Mouse (Mus musculus) forebrain, embryonic 13.5 days (tissue): ENCODE results near the gene Tmtc2. TPM values are rescaled to one million over a fixed set of nuclear protein-coding genes. Genes with fewer than 3 reads are reported as not detected.
A peak's percentile ranks its signal among the peaks of the same experiment; 100 is the strongest.

Source experiments
- ATAC-seq: fragments of 200-750 bp; cut with Nextera tagmentation; 2 replicates; pipeline ENCODE4 v1.8.0; 2017
- H3K27ac ChIP-seq: fragments of 300-500 bp; sonication (generic); 2 replicates; pipeline ENCODE4 v1.5.1; 2015; ENCODE audit warnings: inconsistent platforms, mild to moderate bottlenecking, moderate library complexity
- H3K27me3 ChIP-seq: fragments of 300-500 bp; sonication (generic); 2 replicates; pipeline ENCODE4 v1.6.1; 2015; ENCODE audit warnings: mild to moderate bottlenecking, inconsistent platforms
- H3K36me3 ChIP-seq: fragments of 300-500 bp; sonication (generic); 2 replicates; pipeline ENCODE4 v1.6.1; 2015; ENCODE audit warnings: mild to moderate bottlenecking, inconsistent platforms; ENCODE audit not compliant: poor library complexity, severe bottlenecking
- H3K4me1 ChIP-seq: fragments of 300-500 bp; sonication (generic); 2 replicates; pipeline ENCODE4 v1.6.1; 2015; ENCODE audit warnings: inconsistent platforms
- H3K4me2 ChIP-seq: fragments of 300-500 bp; sonication (generic); 2 replicates; pipeline ENCODE4 v1.6.1; 2015; ENCODE audit warnings: inconsistent platforms, mild to moderate bottlenecking, moderate library complexity
- H3K4me3 ChIP-seq: fragments of 300-500 bp; sonication (generic); 2 replicates; pipeline ENCODE4 v1.5.1; 2015; ENCODE audit warnings: mild to moderate bottlenecking, inconsistent platforms
- H3K9ac ChIP-seq: fragments of 300-500 bp; sonication (generic); 2 replicates; pipeline ENCODE4 v1.6.1; 2015; ENCODE audit warnings: mild to moderate bottlenecking, inconsistent platforms
- H3K9me3 ChIP-seq: fragments of 300-500 bp; sonication (generic); replicated peaks from 2 replicates; pipeline ENCODE4 v1.6.1; 2016; ENCODE audit warnings: inconsistent platforms
- WGBS: fragments of 180-500 bp; shearing (Covaris S2); methylation state at CpG from one replicate; pipeline ENCODE4 v1.1.7; 2015; 5-methylcytosine and 5-hydroxymethylcytosine counted together
- polyA plus RNA-seq: library from polyadenylated mRNA; unstranded; fragments of >200 nt; fragmentation: Nextera tagmentation; extraction: Ambion mirVana; gene quantifications from 2 replicates; pipeline ENCODE4 v1.2.1, GENCODE M21; 2015

Tmtc2 gene
- polyA plus RNA-seq, 1 experiment from 2014 or later: 5.7 TPM

DNA sequence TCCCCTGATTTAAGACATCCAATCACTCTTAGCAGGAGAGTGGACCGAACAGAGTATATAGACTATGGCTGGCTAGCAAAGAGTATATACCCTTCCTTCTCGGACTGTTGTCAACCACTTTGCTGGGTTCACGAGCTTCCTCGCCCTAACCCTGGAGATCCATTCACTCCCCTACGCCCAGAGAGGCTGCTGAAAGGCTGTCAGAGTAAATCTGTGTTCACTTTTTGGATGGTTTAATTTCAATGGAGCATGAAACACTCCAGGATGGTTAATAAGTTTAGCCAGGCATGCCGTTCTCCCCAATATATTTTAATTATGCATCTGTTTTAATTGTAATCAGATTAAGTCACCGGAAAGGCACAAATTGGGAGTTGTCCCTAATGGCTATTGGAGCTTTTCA lies 1.9 kb downstream of the Tmtc2 start:
- Histone ChIP-seq H3K4me3 (peak overlapping the region; percentile 62), H3K9me3 (no peaks in the 10 kb centered on the region), H3K36me3 (no peaks in the 10 kb centered on the region), H3K4me2 (peak overlapping the region; percentile 89), H3K4me1 (peaks cover 19% of the 10 kb centered on the region), H3K9ac (0 out of 2 replicates have a peak overlapping the region, but pooled peaks have one; percentile 50), H3K27ac (no peak overlapping the region), H3K27me3 (peaks cover 28% of the 10 kb centered on the region)
- 13% methylated on average over 7 of the region's 7 CpGs for WGBS
- no peak for ATAC-seq

DNA sequence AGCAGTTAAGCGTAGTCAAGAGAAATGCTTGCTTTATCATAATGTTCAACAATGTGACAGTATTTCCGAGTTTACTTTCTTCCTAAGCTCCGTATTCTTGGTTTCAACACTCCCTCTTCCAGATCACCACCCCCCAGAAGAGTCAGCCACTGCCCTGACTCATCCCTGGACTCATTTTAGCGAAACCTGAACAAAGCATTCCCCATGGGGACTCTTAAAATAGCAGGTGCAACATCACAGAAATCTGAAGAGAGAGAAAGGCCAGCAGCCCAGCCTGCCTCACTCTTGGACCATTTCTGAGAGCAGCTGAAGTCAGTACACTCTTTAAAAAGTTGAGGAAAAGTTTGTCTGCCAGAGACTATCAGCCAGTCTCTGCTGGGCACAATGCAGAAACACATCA lies 2.4 kb downstream of the Tmtc2 start:
- Histone ChIP-seq H3K4me3 (peak overlapping the region; percentile 62), H3K27ac (no peak overlapping the region), H3K4me1 (peaks cover 19% of the 10 kb centered on the region), H3K9ac (peak overlapping the region; percentile 46; the same call in 1 of the 2 replicates), H3K36me3 (no peaks in the 10 kb centered on the region), H3K27me3 (peaks cover 28% of the 10 kb centered on the region), H3K9me3 (no peaks in the 10 kb centered on the region), H3K4me2 (peak overlapping the region; percentile 89)
- WGBS: 55% methylated on average over 4 of the region's 4 CpGs
- no peak for ATAC-seq

DNA sequence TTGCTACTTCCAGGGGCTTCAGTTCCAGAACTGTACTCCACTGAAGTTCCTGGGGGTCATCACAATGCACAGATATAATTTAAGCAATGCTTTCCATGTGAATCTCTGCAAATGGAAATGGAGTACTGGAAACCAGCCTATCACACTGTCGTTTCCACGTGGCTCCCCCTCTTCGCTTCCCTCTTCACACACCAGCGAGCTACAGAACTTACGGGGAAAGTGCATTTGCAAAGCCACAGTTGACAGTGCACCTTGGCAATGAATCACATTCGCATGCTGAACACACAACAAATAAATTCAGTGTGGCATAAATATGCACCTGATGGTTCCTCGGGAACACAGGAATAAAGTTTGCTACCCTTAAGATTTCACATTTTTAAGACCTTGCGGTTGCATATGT lies 3.2 kb downstream of the Tmtc2 start:
- peaks cover 19% of the 10 kb centered on the region for H3K4me1 ChIP-seq
- no peak overlapping the region for H3K4me3 ChIP-seq
- H3K36me3 ChIP-seq: no peaks in the 10 kb centered on the region
- no peaks in the 10 kb centered on the region for H3K9me3 ChIP-seq
- 74% methylated on average over 8 of the region's 8 CpGs for WGBS
- peaks cover 28% of the 10 kb centered on the region for H3K27me3 ChIP-seq
- H3K27ac ChIP-seq: no peak overlapping the region
- ATAC-seq: no peak
- H3K9ac ChIP-seq: no peak overlapping the region
- H3K4me2 ChIP-seq: peak overlapping the region; percentile 89

DNA sequence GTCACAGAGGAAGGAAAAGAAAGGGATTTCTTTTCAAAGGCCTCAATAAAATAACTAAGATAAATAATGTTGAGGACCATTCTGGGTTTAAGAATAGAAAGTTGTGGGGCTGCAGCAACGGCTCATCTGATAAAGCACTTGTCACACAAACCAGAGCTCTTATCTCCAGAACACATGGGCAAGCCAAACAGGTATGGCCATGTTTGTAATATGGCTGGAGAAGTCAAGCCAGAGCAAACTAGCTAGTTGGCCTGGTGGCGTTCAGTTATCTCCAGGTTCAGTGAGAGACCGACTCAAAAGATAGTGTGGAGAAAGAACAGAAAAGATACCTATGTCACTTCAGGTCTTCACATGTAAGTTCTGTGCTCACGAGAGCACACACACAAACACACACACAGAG lies 4.7 kb downstream of the Tmtc2 start:
- no peak overlapping the region for H3K9ac ChIP-seq
- no peak overlapping the region for H3K27ac ChIP-seq
- no peak overlapping the region for H3K4me2 ChIP-seq
- H3K36me3 ChIP-seq: no peaks in the 10 kb centered on the region
- no peaks in the 10 kb centered on the region for H3K9me3 ChIP-seq
- ATAC-seq: no peak
- peaks cover 28% of the 10 kb centered on the region for H3K27me3 ChIP-seq
- peaks cover 19% of the 10 kb centered on the region for H3K4me1 ChIP-seq
- WGBS: 93% methylated on average over 4 of the region's 4 CpGs
- no peak overlapping the region for H3K4me3 ChIP-seq

DNA sequence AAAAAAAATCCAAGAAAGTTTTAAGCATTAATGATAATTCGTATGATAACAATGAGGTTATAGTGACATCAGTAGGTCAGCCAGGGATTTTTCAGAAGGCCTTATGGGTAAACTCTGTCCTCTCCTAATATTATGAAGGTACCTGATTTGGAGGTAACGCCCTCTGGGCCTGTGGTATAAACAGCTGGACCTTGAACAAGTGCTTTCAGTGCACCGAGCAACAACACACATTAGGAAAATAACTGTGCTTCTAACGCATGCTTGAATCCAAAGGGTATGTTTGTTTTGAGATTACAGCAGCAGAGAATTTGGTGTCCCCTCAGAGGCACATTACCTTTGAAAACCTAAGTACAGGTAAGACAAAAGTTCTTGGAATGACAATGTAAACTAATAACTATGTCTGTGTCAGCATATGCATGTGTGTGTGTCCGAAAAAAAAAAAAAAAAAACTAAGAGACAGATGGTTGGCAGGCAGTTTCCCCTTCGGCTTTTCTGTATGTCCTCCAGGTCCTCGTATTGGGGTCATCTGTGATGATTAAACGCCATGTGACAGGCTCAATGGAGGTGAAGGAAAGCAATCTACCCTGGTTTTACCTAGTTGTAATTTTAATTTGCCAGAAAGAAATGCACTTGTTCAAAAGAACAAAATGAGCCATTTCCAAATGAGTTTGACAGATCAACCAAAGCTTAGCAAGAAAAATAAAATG lies 6.3 kb downstream of the Tmtc2 start:
- Histone ChIP-seq H3K9ac (no peak overlapping the region), H3K36me3 (no peaks in the 10 kb centered on the region), H3K27me3 (peaks cover 28% of the 10 kb centered on the region), H3K4me3 (no peak overlapping the region), H3K27ac (no peak overlapping the region), H3K4me2 (no peak overlapping the region), H3K9me3 (no peaks in the 10 kb centered on the region), H3K4me1 (peaks cover 22% of the 10 kb centered on the region)
- 85% methylated on average over 8 of the region's 8 CpGs for WGBS
- no peak for ATAC-seq

DNA sequence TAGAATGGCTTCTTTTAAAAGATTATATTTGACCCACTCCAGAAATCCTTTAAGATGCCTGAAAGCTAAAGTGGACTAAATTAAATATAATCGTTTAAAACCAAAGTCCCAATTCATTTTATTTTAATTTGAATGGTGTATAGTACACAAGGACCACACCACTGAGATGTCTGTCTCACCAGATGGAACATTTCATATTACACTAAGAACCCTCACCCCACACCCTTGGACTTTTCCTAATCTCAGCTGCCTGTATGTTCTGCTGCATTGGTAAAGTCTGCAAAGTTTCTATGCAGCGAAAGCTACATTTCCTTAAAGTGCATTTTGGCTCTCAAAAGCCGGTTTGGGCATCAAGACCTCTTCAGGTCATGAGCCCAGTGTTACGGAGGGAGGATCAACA lies 12.7 kb downstream of the Tmtc2 start:
- Histone ChIP-seq H3K4me3 (no peak overlapping the region), H3K27ac (no peak overlapping the region), H3K36me3 (no peaks in the 10 kb centered on the region), H3K9me3 (no peaks in the 10 kb centered on the region), H3K27me3 (no peaks in the 10 kb centered on the region), H3K9ac (no peak overlapping the region), H3K4me2 (no peak overlapping the region), H3K4me1 (peaks cover 3% of the 10 kb centered on the region; the same call in 1 of the 2 replicates)
- 89% methylated on average over 4 of the region's 4 CpGs for WGBS
- ATAC-seq: no peak

DNA sequence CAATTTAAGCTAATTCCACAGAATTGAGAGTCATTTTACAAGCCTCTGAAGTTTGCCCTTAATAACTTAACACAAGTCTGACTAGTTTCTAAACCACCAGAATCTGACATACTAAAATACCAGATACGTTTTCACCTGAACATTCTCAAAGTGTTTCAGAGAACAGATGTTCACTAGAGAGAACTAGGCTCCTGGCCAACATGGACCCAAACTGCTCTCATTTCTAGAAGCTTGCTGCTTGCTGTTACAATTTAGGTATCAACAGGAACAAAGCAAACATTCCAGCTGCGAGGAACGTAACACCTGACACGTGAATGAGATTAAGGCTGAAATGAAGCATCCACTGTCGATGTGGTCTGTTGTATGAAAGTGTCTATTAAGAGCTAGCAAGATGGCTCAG lies 16.7 kb downstream of the Tmtc2 start:
- no peak for ATAC-seq
- Histone ChIP-seq H3K9ac (no peak overlapping the region), H3K27me3 (no peaks in the 10 kb centered on the region), H3K36me3 (no peaks in the 10 kb centered on the region), H3K9me3 (no peaks in the 10 kb centered on the region), H3K27ac (no peak overlapping the region), H3K4me3 (no peak overlapping the region), H3K4me2 (no peak overlapping the region), H3K4me1 (no peaks in the 10 kb centered on the region)
- WGBS: 81% methylated on average over 5 of the region's 5 CpGs

DNA sequence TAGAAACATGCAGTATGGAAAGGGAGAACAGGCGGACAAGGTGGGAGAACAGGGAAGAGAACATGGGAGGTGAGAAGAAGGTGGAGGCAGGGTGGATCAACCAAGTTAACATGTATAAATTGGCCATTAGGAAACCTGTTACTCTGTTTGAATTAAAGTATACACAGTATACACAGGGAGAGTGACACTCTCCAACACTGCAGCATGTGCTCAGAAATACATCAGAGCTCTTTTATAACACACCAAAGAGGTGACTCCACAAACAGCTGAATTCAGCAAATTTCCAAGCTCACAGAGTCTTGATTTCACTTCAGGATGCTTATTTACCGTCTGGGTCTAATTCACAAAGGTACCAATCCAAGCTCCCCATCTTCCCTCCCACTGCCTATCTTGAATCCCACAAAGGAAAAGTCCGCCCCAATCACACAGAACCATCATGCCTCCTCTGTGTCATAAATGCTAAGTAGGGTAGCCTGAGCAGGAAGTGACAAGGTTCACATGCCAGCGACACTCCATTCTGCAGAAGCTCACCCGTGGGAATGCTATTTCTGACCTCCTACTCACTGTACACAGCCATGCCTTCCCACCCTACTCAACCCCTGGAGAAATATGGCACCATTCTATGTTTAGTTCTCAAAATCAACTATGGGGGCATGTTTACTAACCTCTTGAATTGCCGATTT lies 17.2 kb downstream of the Tmtc2 start:
- no peaks in the 10 kb centered on the region for H3K4me1 ChIP-seq
- H3K27me3 ChIP-seq: no peaks in the 10 kb centered on the region
- H3K36me3 ChIP-seq: no peaks in the 10 kb centered on the region
- no peak overlapping the region for H3K27ac ChIP-seq
- H3K9me3 ChIP-seq: no peaks in the 10 kb centered on the region
- no peak overlapping the region for H3K9ac ChIP-seq
- H3K4me2 ChIP-seq: no peak overlapping the region
- ATAC-seq: no peak
- 87% methylated on average over 6 of the region's 6 CpGs for WGBS
- H3K4me3 ChIP-seq: no peak overlapping the region

DNA sequence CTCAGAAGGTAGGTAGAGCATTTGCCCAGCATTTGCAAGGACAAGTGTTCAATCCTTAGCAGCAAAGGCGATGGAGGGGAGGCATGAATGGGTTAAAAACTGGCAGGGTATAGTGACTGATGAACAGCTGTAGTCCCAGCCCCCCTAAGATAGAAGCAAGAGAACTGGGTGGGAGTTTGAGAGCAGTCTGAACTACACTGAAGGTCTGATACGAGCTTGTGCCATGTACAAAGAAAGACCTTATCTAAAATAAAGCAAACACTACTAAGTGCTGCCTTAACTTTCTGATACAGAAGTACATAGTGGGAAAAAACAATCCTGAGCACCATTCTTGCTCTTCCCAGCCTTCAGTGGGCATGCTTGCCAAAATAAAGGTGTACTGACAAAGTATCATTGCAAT lies 20.1 kb downstream of the Tmtc2 start:
- H3K27me3 ChIP-seq: no peaks in the 10 kb centered on the region
- no peak for ATAC-seq
- no peaks in the 10 kb centered on the region for H3K9me3 ChIP-seq
- no peaks in the 10 kb centered on the region for H3K4me1 ChIP-seq
- no peak overlapping the region for H3K4me2 ChIP-seq
- no peak overlapping the region for H3K4me3 ChIP-seq
- 84% methylated on average over 2 of the region's 2 CpGs for WGBS
- H3K9ac ChIP-seq: no peak overlapping the region
- no peak overlapping the region for H3K27ac ChIP-seq
- H3K36me3 ChIP-seq: no peaks in the 10 kb centered on the region

DNA sequence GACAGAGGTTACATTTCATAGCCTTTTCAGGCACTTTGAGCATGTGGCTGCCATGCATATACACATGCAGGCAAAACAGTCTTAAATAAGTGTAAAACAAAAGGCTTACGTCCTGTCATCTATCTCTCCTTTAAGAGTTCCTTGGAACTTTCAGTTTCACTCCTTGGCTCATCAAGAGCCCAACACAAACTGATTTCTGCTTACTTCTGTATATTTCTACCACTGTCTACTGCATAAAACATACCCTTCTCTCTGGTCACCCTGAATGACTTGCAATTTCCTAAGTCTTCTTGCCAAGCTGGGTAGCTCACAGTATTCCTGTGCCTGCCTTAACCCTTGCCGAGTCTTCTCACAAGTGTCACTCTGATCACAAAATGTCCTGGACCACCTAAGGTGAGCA lies 26.2 kb downstream of the Tmtc2 start:
- ATAC-seq: no peak
- Histone ChIP-seq H3K4me1 (peaks cover 10% of the 10 kb centered on the region; the same call in 1 of the 2 replicates), H3K36me3 (no peaks in the 10 kb centered on the region), H3K9ac (no peak overlapping the region), H3K4me2 (no peak overlapping the region), H3K27ac (no peak overlapping the region), H3K27me3 (no peaks in the 10 kb centered on the region), H3K9me3 (no peaks in the 10 kb centered on the region), H3K4me3 (no peak overlapping the region)
- WGBS: 90% methylated on average over 2 of the region's 2 CpGs

DNA sequence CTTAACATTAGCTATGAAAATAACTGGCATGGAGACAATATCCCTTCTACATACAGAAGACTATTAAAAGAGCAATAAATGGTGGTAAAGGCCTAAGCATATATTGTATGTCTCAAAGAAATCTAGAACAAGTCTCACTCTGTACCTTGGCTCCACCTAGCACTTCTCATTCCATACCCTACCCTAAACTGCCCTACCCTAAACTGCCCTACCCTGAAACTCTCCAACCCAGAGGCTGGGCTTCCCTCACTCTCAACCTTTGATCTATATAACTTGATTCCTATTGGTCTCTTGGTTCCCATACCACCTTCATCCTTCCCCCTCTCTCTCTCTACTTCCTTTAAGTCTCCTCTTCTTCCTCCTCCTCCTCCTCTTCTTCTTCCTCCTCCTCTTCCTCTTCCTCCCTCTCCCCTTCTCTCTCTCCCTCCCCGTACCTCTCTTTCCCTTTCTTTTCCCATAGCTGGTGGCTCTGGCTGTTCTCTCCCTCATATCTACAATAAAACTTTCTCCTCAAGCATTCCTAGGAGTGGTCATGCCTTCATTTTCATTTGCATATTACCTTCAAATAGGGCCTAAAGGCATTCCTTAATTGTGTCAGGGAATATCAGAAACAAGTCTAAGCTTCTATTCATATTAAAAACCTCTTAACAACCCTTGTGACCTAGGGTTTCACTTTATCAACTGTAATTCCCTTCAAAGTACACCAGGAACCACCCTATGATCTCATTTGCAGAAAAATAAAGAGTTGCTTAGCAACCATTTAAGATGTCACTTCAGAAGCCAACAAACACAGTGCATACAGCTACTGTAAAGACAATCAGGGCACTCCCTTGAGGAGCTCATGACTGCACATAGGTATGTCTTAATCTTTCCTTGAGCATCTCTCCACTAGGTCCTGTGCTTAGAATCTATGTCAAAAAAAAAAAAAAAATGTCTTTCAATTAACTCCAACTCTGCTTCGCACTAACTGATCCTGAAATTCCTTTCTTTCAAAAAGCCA lies 29.9 kb downstream of the Tmtc2 start:
- H3K4me2 ChIP-seq: no peak overlapping the region
- ATAC-seq: no peak
- no peaks in the 10 kb centered on the region for H3K36me3 ChIP-seq
- no peaks in the 10 kb centered on the region for H3K9me3 ChIP-seq
- no peak overlapping the region for H3K4me3 ChIP-seq
- no peak overlapping the region for H3K27ac ChIP-seq
- WGBS: 81% methylated on average over 2 of the region's 2 CpGs
- no peak overlapping the region for H3K9ac ChIP-seq
- H3K27me3 ChIP-seq: no peaks in the 10 kb centered on the region
- H3K4me1 ChIP-seq: peaks cover 13% of the 10 kb centered on the region; the same call in 1 of the 2 replicates

DNA sequence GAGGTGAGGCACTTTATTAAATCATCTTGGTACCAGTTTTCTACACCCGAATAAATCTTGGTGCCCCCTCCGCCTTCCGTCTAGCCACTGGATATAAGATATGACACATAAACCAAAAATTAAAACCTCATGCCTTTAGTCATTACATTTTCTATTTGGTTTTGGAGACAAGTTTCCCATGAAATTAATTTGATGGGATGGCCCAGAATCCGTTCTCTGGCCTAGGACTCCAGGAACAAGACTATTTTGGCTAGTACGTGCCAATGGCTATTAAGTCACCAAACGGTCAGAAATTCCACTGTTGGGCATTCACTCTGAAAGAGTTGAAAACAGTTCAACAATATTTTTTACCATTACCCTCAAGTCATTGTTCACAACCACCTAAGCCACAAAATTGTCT lies 32.2 kb downstream of the Tmtc2 start:
- Histone ChIP-seq H3K9me3 (no peaks in the 10 kb centered on the region), H3K4me1 (peaks cover 10% of the 10 kb centered on the region; the same call in 1 of the 2 replicates), H3K9ac (no peak overlapping the region), H3K4me3 (no peak overlapping the region), H3K36me3 (no peaks in the 10 kb centered on the region), H3K27ac (no peak overlapping the region), H3K27me3 (no peaks in the 10 kb centered on the region), H3K4me2 (no peak overlapping the region)
- 97% methylated on average over 6 of the region's 6 CpGs for WGBS
- no peak for ATAC-seq
